ENCODE assay signal across 34 mouse cellular contexts in genomic region chr16:90341086-90341485, GRCm38 (mm10). TPM values are rescaled to one million over a fixed set of nuclear protein-coding genes. Genes with fewer than 3 reads are reported as not detected.
DNase-seq lines count a peak whose midpoint lies in the region; ATAC-seq lines count a peak whose summit lies in the region.
"Had no signal": no experiment of that assay in that cellular context is flagged by ENCODE, and none has a peak within 500 bp of the region (broad histone marks: within the 10 kb centered on the region; RNA-seq: fewer than 3 reads in every experiment).

No protein-coding gene starts in this region.

- WGBS in heart, embryonic 11.5 days (ENCODE audit: insufficient replicate concordance): 69% methylated on average over 5 of the region's 5 CpGs
- WGBS in midbrain, embryonic 11.5 days: 90% methylated on average over 5 of the region's 5 CpGs
- WGBS in midbrain, embryonic 14.5 days: 79% methylated on average over 5 of the region's 5 CpGs
- WGBS in heart, embryonic 16.5 days: 55% methylated on average over 5 of the region's 5 CpGs

- H3K9me3 ChIP-seq in heart, embryonic 11.5 days (replicated peaks; ENCODE audit: control insufficient read depth, low read length): no peaks in the 10 kb centered on the region
- no peaks in the 10 kb centered on the region for H3K9me3 ChIP-seq in midbrain, embryonic 11.5 days (ENCODE audit: control insufficient read depth, low read length)
- H3K9me3 ChIP-seq in midbrain, embryonic 14.5 days (ENCODE audit: control insufficient read depth, low read length): no peaks in the 10 kb centered on the region
- H3K9me3 ChIP-seq in heart, embryonic 16.5 days (replicated peaks; ENCODE audit: control insufficient read depth, low read length): no peaks in the 10 kb centered on the region
- H3K9me3 ChIP-seq: embryonic facial prominence, embryonic 10.5 days; embryonic facial prominence, embryonic 15.5 days; intestine, embryonic 15.5 days; limb, embryonic 15.5 days; liver, embryonic 13.5 days; midbrain, embryonic 15.5 days; neural tube, embryonic 12.5 days had no signal

- no peak for ATAC-seq in heart, embryonic 11.5 days (replicated peaks; ENCODE audit: insufficient number of reproducible peaks, low FRiP score, low TSS enrichment)
- no peak for ATAC-seq in midbrain, embryonic 11.5 days (ENCODE audit: low FRiP score)
- ATAC-seq in midbrain, embryonic 14.5 days (ENCODE audit: low FRiP score, low TSS enrichment): no peak
- ATAC-seq in heart, embryonic 16.5 days (replicated peaks; ENCODE audit: extremely low read depth, insufficient read depth, low FRiP score): peak; percentile 70
- ATAC-seq in monocyte, adult 5-6 weeks (replicated peaks; ENCODE audit: insufficient number of reproducible peaks, low FRiP score, low TSS enrichment, poor library complexity, severe bottlenecking): no peak
- ATAC-seq: forebrain, embryonic 14.5 days; hindbrain, embryonic 16.5 days; intestine, embryonic 15.5 days; lung, postnatal 0 days; midbrain, embryonic 15.5 days had no signal

- no peak overlapping the region for H3K27ac ChIP-seq in heart, embryonic 11.5 days (ENCODE audit: low read depth, low read length)
- H3K27ac ChIP-seq in midbrain, embryonic 11.5 days (ENCODE audit: low read depth, low read length): no peak overlapping the region
- H3K27ac ChIP-seq in midbrain, embryonic 14.5 days (replicated peaks; ENCODE audit: low read depth, low read length): no peak overlapping the region
- H3K27ac ChIP-seq in heart, embryonic 16.5 days (ENCODE audit: low read length): peak overlapping the region; percentile 46; the same call in 1 of the 2 replicates
- H3K27ac ChIP-seq: embryonic facial prominence, embryonic 10.5 days; embryonic facial prominence, embryonic 15.5 days; gastrocnemius, adult 2 months; intestine, embryonic 15.5 days; limb, embryonic 15.5 days; liver, embryonic 13.5 days; midbrain, embryonic 15.5 days; neural tube, embryonic 12.5 days had no signal

- no peak overlapping the region for H3K9ac ChIP-seq in heart, embryonic 11.5 days (ENCODE audit: low read depth, low read length)
- no peak overlapping the region for H3K9ac ChIP-seq in midbrain, embryonic 11.5 days (ENCODE audit: low read length)
- H3K9ac ChIP-seq in midbrain, embryonic 14.5 days (replicated peaks; ENCODE audit: low read length): no peak overlapping the region
- no peak overlapping the region for H3K9ac ChIP-seq in heart, embryonic 16.5 days (ENCODE audit: low read length)
- H3K9ac ChIP-seq: embryonic facial prominence, embryonic 15.5 days; intestine, embryonic 15.5 days; limb, embryonic 15.5 days; liver, embryonic 13.5 days; midbrain, embryonic 15.5 days; neural tube, embryonic 12.5 days had no signal

- no peaks in the 10 kb centered on the region for H3K27me3 ChIP-seq in heart, embryonic 11.5 days (ENCODE audit: control insufficient read depth, insufficient read depth, low read length)
- no peaks in the 10 kb centered on the region for H3K27me3 ChIP-seq in midbrain, embryonic 11.5 days (ENCODE audit: control insufficient read depth, insufficient read depth, low read length)
- no peaks in the 10 kb centered on the region for H3K27me3 ChIP-seq in midbrain, embryonic 14.5 days (ENCODE audit: control insufficient read depth, insufficient read depth, low read length)
- H3K27me3 ChIP-seq in heart, embryonic 16.5 days (ENCODE audit: control insufficient read depth, insufficient read depth, low read length): no peaks in the 10 kb centered on the region; the same call in 1 of the 2 replicates
- H3K27me3 ChIP-seq: embryonic facial prominence, embryonic 15.5 days; intestine, embryonic 15.5 days; limb, embryonic 15.5 days; liver, embryonic 13.5 days; midbrain, embryonic 15.5 days; neural tube, embryonic 12.5 days had no signal

- H3K36me3 ChIP-seq in heart, embryonic 11.5 days (ENCODE audit: control insufficient read depth, insufficient read depth, low read length): no peaks in the 10 kb centered on the region
- no peaks in the 10 kb centered on the region for H3K36me3 ChIP-seq in midbrain, embryonic 11.5 days (ENCODE audit: control insufficient read depth, insufficient read depth, low read length)
- no peaks in the 10 kb centered on the region for H3K36me3 ChIP-seq in midbrain, embryonic 14.5 days (ENCODE audit: control insufficient read depth, insufficient read depth, low read length)
- H3K36me3 ChIP-seq in heart, embryonic 16.5 days (ENCODE audit: control insufficient read depth, insufficient read depth): peaks cover 7% of the 10 kb centered on the region; the same call in 1 of the 2 replicates
- H3K36me3 ChIP-seq: embryonic facial prominence, embryonic 15.5 days; intestine, embryonic 15.5 days; liver, embryonic 13.5 days; midbrain, embryonic 15.5 days; neural tube, embryonic 12.5 days had no signal

- peak; percentile 53 to 58 for DNase-seq in heart, adult 18-20 months
- peak; percentile 79 for DNase-seq in midbrain, embryonic 11.5 days (ENCODE audit: low spot score, missing footprints)
- no peak for DNase-seq in midbrain, embryonic 14.5 days
- DNase-seq in naive thymus-derived CD4-positive, alpha-beta T cell, adult 2 months (ENCODE audit: low read depth): peak; percentile 21
- no peak for DNase-seq in cerebellum, postnatal 14 days
- DNase-seq: adrenal gland, postnatal 25 days; cerebellum, adult 11-12 months; cerebellum, adult 9-11 months; gastrocnemius, adult 2 months; gastrocnemius, postnatal 36 days; kidney, adult 2 months; kidney, postnatal 4 days; layer of hippocampus, postnatal 36 days; left cerebral cortex, postnatal 4 days; liver, embryonic 13.5 days; lung, adult 18-20 months; lung, postnatal 4 days; right cerebral cortex, adult 18-20 months; spleen, adult 18-20 months; thymus, postnatal 36 days had no signal

- no peak overlapping the region for H3K4me2 ChIP-seq in heart, embryonic 11.5 days
- no peak overlapping the region for H3K4me2 ChIP-seq in midbrain, embryonic 11.5 days
- no peak overlapping the region for H3K4me2 ChIP-seq in midbrain, embryonic 14.5 days (ENCODE audit: low read length)
- H3K4me2 ChIP-seq in heart, embryonic 16.5 days (ENCODE audit: low read depth, low read length): no peak overlapping the region
- H3K4me2 ChIP-seq: embryonic facial prominence, embryonic 15.5 days; intestine, embryonic 15.5 days; limb, embryonic 15.5 days; liver, embryonic 13.5 days; midbrain, embryonic 15.5 days; neural tube, embryonic 12.5 days had no signal

- no peaks in the 10 kb centered on the region for H3K4me1 ChIP-seq in heart, embryonic 11.5 days (ENCODE audit: control insufficient read depth, insufficient read depth, low read length)
- H3K4me1 ChIP-seq in midbrain, embryonic 11.5 days (ENCODE audit: control insufficient read depth, insufficient read depth, low read length): no peaks in the 10 kb centered on the region
- no peaks in the 10 kb centered on the region for H3K4me1 ChIP-seq in midbrain, embryonic 14.5 days (ENCODE audit: control insufficient read depth, insufficient read depth, low read length)
- H3K4me1 ChIP-seq in heart, embryonic 16.5 days (ENCODE audit: control insufficient read depth, insufficient read depth, low read length): 0 out of 2 replicates have a peak, but pooled peaks cover 5% of the 10 kb centered on the region
- H3K4me1 ChIP-seq: embryonic facial prominence, embryonic 10.5 days; embryonic facial prominence, embryonic 15.5 days; intestine, embryonic 15.5 days; limb, embryonic 15.5 days; liver, embryonic 13.5 days; midbrain, embryonic 15.5 days; neural tube, embryonic 12.5 days had no signal

- no peak overlapping the region for H3K4me3 ChIP-seq in heart, embryonic 11.5 days (ENCODE audit: low read depth, low read length)
- H3K4me3 ChIP-seq in midbrain, embryonic 11.5 days (ENCODE audit: low read depth, low read length): no peak overlapping the region
- H3K4me3 ChIP-seq in midbrain, embryonic 14.5 days (replicated peaks; ENCODE audit: low read depth, low read length): no peak overlapping the region
- H3K4me3 ChIP-seq in heart, embryonic 16.5 days (ENCODE audit: low read length): no peak overlapping the region
- H3K4me3 ChIP-seq: embryonic facial prominence, embryonic 10.5 days; embryonic facial prominence, embryonic 15.5 days; gastrocnemius, adult 2 months; intestine, embryonic 15.5 days; limb, embryonic 15.5 days; liver, embryonic 13.5 days; midbrain, embryonic 15.5 days; neural tube, embryonic 12.5 days had no signal

RNA-seq across cellular contexts. Expression of gene Hunk, which starts 44.7 kb away (rescaled TPM):
- total RNA-seq in heart, adult 18-20 months (2021): under 1 TPM; 0.36 to 0.40 TPM
- polyA plus RNA-seq in heart, embryonic 11.5 days (2014; fragmentation: Nextera tagmentation; extraction: Ambion mirVana): 14.9 and 16.4 TPM in 2 replicates
- 9.7 TPM in 2 replicates for polyA plus RNA-seq in midbrain, embryonic 11.5 days (2014; fragmentation: Nextera tagmentation; extraction: Ambion mirVana)
- polyA plus RNA-seq in midbrain, embryonic 14.5 days (2014; fragmentation: Nextera tagmentation; extraction: Ambion mirVana): 8.1 and 8.7 TPM in 2 replicates
- polyA plus RNA-seq in heart, embryonic 16.5 days (2015; fragmentation: Nextera tagmentation; extraction: Ambion mirVana): 7.2 and 8.3 TPM in 2 replicates
- total RNA-seq in monocyte, adult 5-6 weeks (2017): not detected in 3 replicates
- total RNA-seq: hematopoietic stem cell, adult 5-6 weeks; megakaryocyte-erythroid progenitor cell, adult 5-6 weeks had no signal

RNA-seq across cellular contexts. Expression of gene Scaf4, which starts 56.8 kb away (rescaled TPM):
- 10 to 100 TPM; 18.1 to 21.3 TPM for total RNA-seq in heart, adult 18-20 months (2021)
- 20.1 and 22.0 TPM in 2 replicates for polyA plus RNA-seq in heart, embryonic 11.5 days (2014; fragmentation: Nextera tagmentation; extraction: Ambion mirVana)
- polyA plus RNA-seq in midbrain, embryonic 11.5 days (2014; fragmentation: Nextera tagmentation; extraction: Ambion mirVana): 26.9 and 31.6 TPM in 2 replicates
- 18.9 and 28.2 TPM in 2 replicates for polyA plus RNA-seq in midbrain, embryonic 14.5 days (2014; fragmentation: Nextera tagmentation; extraction: Ambion mirVana)
- polyA plus RNA-seq in heart, embryonic 16.5 days (2015; fragmentation: Nextera tagmentation; extraction: Ambion mirVana): 17.0 and 19.8 TPM in 2 replicates
- total RNA-seq in monocyte, adult 5-6 weeks (2017): 18.7 to 69.1 TPM (median 39.3 TPM) in 3 replicates

Comparison
In these comparisons a context has a peak if more than half of its experiments do, and no peak if none do; other contexts are left out.
1. DNase-seq: peak in heart, adult 18-20 months (2 of 2), midbrain, embryonic 11.5 days (single experiment) and naive thymus-derived CD4-positive, alpha-beta T cell, adult 2 months (single experiment); none in midbrain, embryonic 14.5 days (single experiment) and cerebellum, postnatal 14 days (0 of 2).